38 mouse cellular contexts compared by ENCODE assay signal in the genomic region with DNA sequence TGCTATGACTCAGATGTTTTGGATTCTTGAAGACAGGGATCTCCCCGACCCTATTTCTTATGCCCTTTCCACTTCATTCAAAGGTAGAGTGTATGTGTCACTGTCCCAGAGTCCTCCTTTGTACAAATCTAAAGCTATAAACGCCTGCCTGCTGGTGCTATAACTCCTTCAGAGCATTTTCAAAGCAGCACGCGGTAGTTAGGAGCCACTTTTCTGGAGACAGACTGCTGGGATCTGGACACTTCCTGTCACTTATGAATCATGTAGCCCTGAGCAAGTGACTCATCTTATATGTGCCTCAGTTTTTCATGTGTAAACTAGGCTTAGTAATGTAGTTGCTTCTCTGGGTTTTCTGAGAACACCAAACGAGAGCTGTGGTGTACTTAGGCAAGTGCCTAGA. TPM values are rescaled to one million over a fixed set of nuclear protein-coding genes. Genes with fewer than 3 reads are reported as not detected.
DNase-seq lines count a peak whose midpoint lies in the region; ATAC-seq lines count a peak whose summit lies in the region.
"Had no signal": no experiment of that assay in that cellular context is flagged by ENCODE, and none has a peak within 500 bp of the region (broad histone marks: within the 10 kb centered on the region; RNA-seq: fewer than 3 reads in every experiment).

No protein-coding gene starts in this region.

- peak; percentile 40 for DNase-seq in adrenal gland, adult 2 months
- no peak for DNase-seq in adrenal gland, postnatal 14 days
- peak; percentile 65 for DNase-seq in 3134 (ENCODE audit: extremely low read depth, insufficient read length, low spot score)
- DNase-seq in NIH3T3 (ENCODE audit: low read depth) = peak; percentile 28
- no peak for DNase-seq in T-cell, adult 2 months (ENCODE audit: low spot score)
- no peak for DNase-seq in left cerebral cortex, postnatal 4 days
- DNase-seq: B cell, adult 2 months; cerebellum, adult 8-10 months; embryo, embryonic 11 days; heart, postnatal 14 days; kidney, adult 11 months; kidney, postnatal 25 days; liver, postnatal 0 days; lung, postnatal 4 days; right cerebral cortex, postnatal 4 days; thymus, adult 2 months; thymus, postnatal 36 days had no signal

- peak; percentile 15 for ATAC-seq in granulocyte monocyte progenitor cell, adult 5-6 weeks (replicated peaks; ENCODE audit: poor library complexity, severe bottlenecking)
- ATAC-seq: forebrain, embryonic 15.5 days; inflammation-experienced regulatory T-cells, adult 6 months; liver, postnatal 0 days; lung, postnatal 0 days; midbrain, embryonic 13.5 days had no signal

- intact Hi-C loops in left cerebral cortex, postnatal 4 days (cut with DNase I) = no loop called here

RNA-seq across cellular contexts. Expression of gene Hao1, which starts 9.1 kb away (rescaled TPM):
- under 1 TPM; 0.38 to 0.66 TPM for total RNA-seq in adrenal gland, adult 2 months (2021)
- polyA plus RNA-seq in adrenal gland, adult 2 months (2012; rRNA removed) = not detected in 2 replicates
- total RNA-seq in adrenal gland, postnatal 14 days (2021) = 1.5 and 22.1 TPM in 2 replicates
- not detected in 2 replicates for total RNA-seq in granulocyte monocyte progenitor cell, adult 5-6 weeks (2014; fragmentation: Nextera tagmentation)
- total RNA-seq in granulocyte monocyte progenitor cell, adult 5-6 weeks (2017) = not detected in 2 replicates
- total RNA-seq in left cerebral cortex, postnatal 4 days (2021) = not detected
- total RNA-seq: G1E; gastrocnemius, adult 8-10 months; heart, adult 8-10 months; heart, postnatal 14 days; layer of hippocampus, adult 18-20 months; layer of hippocampus, postnatal 10 days; left cerebral cortex, adult 18-20 months; left cerebral cortex, postnatal 14 days; megakaryocyte-erythroid progenitor cell, adult 5-6 weeks had no signal
- polyA plus RNA-seq: embryonic facial prominence, embryonic 12.5 days; forebrain, embryonic 10.5 days; G1E; heart, embryonic 14.5 days; hindbrain, embryonic 10.5 days; inflammation-experienced regulatory T-cells, adult 6 months; kidney, embryonic 14.5 days; limb, embryonic 12.5 days; liver, embryonic 11.5 days; midbrain, embryonic 13.5 days; spleen, adult 2 months had no signal

Comparison
In these comparisons a context has a peak if more than half of its experiments do, and no peak if none do; other contexts are left out.
1. DNase-seq: peak in adrenal gland, adult 2 months (single experiment), 3134 (single experiment) and NIH3T3 (single experiment); none in adrenal gland, postnatal 14 days (single experiment), T-cell, adult 2 months (single experiment) and left cerebral cortex, postnatal 4 days (single experiment).